Mouse (Mus musculus) central nervous system, embryonic 11.5 days (tissue): Measurements from ENCODE around the gene Ranbp3l. TPM values are rescaled to one million over a fixed set of nuclear protein-coding genes. Genes with fewer than 3 reads are reported as not detected.

Experiments used
- polyA plus RNA-seq: library from polyadenylated mRNA; depleted of rRNA; stranded (reverse); fragments of >200 nt; gene quantifications from 2 replicates; pipeline ENCODE4 v1.2.3, GENCODE M21; 2012; rRNA removed

Ranbp3l gene
- 1.2 and 1.9 TPM in 2 replicates for polyA plus RNA-seq

GRCm38 (mm10) chr15:8967573-8968228 is at the start of gene Ranbp3l:
Ranbp3l (plus strand) TSS chr15:8967949.

GRCm38 (mm10) chr15:9070912-9071555 is 103.3 kb downstream of the Ranbp3l start, which contains the start of gene Nadk2:
Nadk2 (plus strand) TSS chr15:9071260.

Other genes starting within 250 kb of the Ranbp3l start
- 69.6 and 89.2 TPM in 2 replicates for gene Nadk2, start 103.3 kb downstream of the Ranbp3l start, polyA plus RNA-seq
- gene Lmbrd2, start 172.6 kb downstream of the Ranbp3l start, polyA plus RNA-seq = 5.5 and 9.6 TPM in 2 replicates
- gene Skp2, start 187.5 kb downstream of the Ranbp3l start, polyA plus RNA-seq = 44.8 and 46.7 TPM in 2 replicates